Mouse (Mus musculus) CD4-positive, CD25-positive, alpha-beta regulatory T cell, adult 4 months (primary cell): Measurements from ENCODE around the gene Telo2. TPM values are rescaled to one million over a fixed set of nuclear protein-coding genes. Genes with fewer than 3 reads are reported as not detected.
"Not testable (repeated sequence)": the region's sequence is repeated elsewhere in the genome, so short reads cannot be mapped to it uniquely, and the experiment has no call there.

ENCODE experiments used
- ATAC-seq: one replicate; pipeline ENCODE4 v1.8.0; 2017
- polyA plus RNA-seq, 2 experiments: library from polyadenylated mRNA; unstranded; fragments of 100-300 nt; shearing (Covaris generic); gene quantifications; one replicate each; pipeline ENCODE4 v1.2.1; 2017

Telo2 gene
- 10 to 100 TPM; 24.4 to 36.8 TPM for polyA plus RNA-seq

DNA sequence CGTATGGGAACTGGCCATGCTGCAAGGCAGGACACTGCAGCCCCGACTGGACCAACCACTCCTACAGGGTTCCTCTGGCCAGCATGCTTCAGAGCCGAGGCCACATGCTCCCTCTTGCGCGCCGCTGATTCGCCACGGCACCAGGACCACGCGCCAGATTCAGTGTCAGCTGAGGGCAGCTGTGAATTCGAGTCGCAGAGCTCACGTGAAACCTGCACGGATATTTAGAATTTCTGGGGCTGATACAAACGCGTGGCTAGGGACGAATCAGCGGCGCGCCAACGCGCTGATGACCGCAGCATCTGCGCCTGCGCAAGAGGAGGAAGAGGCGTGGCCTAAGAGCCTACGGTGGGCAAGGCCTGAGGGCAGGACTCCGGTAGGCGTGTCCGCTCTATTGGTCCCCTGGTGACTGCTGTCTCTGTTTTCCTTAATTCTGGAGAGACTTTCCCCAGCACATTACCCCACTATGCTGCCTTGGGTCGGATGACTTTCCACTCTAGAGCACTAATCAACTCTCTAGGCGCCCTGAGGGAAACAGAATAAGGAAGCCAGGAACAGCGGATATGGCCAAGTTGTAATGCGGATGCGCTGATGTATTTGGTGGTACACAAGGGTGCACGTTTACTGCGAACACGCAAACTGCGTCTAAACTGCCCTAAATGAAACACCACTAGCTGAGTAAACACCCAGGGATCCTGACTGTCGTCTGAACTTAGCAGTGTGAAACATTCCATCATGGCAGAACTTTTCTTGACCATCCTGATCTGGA, at the start of gene Telo2:
Telo2 (minus strand) TSS at position 304 of the 769 bp plus-strand sequence.
- peak; percentile 87 for ATAC-seq

DNA sequence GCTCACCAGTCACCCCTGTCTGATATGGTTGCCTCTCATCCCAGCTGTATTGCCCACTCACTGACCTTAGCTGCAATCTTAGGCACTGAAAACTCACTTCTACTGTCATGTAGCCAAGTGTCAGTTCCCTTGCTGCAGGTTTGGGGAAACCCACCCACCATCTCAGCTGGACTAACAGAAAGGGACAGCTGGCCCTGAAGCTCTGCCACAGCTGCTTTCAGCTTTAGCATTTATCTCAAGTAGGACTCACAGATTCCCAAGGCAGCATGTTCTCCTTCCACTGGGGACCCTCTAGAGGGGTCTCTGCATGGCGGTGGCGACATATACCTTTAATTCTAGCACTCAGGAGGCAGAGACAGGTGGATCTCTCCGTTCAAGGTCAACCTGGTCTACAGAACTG, 49.0 kb upstream of the Telo2 start:
- no peak for ATAC-seq

- ATAC-seq: no peak
Observed at GRCm38 (mm10) chr17:25163387-25163786, 47.6 kb upstream of the Telo2 start.

- no peak for ATAC-seq
Observed at GRCm38 (mm10) chr17:25162161-25162560, 46.4 kb upstream of the Telo2 start, which contains the start of gene Ccdc154. Ccdc154 (plus strand) TSS chr17:25162461.

GRCm38 (mm10) chr17:25139960-25140359, 24.2 kb upstream of the Telo2 start:
- no peak for ATAC-seq

DNA sequence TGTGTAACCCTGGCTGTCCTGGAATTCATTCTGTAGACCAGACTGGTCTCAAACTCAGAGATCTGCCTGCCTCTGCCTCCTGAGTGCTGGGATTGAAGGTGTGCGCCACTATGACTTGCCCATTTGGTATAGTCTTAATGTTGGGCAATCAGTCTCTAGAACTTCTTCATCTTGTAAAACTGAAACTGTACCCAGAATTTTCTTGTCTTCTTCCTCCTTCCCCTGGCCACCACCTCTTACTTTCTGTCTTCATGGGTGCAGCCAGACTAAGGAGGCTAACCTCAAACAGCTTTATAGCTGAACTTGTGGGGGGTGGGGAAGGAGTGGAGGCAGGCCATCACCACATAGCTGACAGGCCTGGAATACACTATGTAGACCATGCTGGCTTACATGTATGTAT, 23.0 kb upstream of the Telo2 start:
- no peak for ATAC-seq

DNA sequence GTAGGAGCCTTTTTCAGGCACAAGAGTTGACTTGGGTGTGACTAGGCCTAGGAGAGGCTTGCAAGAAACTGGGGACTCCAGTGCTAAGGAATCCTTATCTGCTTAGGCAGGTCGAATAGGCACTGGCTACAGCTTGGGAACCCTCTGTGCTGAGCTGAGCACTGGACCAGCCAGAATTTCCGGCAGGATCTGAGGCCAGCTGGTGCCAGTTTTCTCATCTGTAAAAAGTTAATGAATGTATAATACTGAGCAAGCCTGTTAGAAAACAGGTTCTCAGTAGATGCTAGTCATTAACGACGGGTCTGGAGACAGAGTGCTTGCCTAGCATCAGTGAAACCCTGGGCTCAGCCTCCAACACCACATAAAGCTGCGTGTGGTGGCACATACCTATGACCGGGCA, 19.9 kb upstream of the Telo2 start:
- ATAC-seq: no peak

DNA sequence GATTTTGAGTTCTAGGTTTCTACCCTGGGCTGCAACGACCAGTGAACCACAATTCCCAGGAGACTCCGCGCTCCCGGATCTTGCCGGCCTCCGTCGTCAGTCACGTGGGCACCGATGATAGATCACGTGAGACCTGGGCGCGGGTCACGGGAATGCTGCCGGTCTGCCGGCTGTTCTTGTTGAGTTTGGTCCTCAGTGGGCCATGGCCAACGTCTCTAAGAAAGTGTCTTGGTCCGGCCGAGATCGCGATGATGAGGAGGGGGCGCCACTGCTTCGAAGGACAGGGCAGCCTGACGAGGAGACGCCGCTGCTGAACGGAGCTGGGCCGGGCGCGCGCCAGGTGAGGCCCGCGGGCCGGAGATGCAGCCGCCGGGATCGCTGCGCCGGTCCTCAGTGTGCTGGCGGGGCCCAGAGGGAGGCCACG, 17.5 kb upstream of the Telo2 start, which contains the start of gene Clcn7:
Clcn7 (plus strand) TSS at position 117 of the 424 bp plus-strand sequence.
- peak; percentile 96 for ATAC-seq

GRCm38 (mm10) chr17:25130060-25130459, 14.3 kb upstream of the Telo2 start:
- no peak for ATAC-seq

DNA sequence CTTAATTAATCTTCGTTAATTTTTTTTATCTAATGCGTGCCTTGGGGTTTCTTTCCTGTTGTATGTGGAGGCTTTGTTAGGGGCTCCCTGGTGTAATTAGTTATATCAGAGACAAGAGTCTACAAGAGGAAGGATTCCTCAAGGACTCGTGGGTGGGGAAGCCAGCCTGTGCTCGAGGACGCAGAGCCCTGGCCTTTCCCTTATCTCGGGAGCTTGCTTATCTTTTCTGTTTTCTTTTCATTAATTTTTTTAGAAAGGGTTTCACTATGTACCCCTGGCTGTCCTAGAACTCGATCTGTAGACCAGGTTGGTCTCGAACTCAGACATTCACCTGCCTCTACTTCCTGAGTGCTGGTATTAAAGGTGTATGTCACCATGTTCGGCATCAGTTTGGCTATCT, 11.9 kb upstream of the Telo2 start:
- no peak for ATAC-seq

DNA sequence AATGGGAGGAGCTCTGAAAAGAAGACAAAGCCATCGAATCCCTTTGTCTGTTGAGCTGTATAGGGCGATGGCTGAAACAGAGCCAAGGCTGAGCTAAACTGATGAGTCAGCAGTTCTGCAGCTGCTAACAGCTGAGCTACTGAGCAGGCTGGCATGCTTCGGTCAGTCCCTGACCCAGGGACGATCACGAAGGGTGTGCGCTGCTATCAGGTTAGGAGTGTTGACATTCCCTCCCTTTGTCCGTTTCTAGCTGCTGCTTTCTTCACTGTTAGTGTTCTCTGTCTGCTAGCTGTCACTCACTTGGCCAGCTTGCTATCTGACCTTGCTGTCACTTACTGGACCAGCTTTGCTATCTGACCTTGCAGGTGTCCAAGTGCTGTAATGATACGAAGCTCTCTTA, 11.3 kb upstream of the Telo2 start:
- no peak for ATAC-seq

DNA sequence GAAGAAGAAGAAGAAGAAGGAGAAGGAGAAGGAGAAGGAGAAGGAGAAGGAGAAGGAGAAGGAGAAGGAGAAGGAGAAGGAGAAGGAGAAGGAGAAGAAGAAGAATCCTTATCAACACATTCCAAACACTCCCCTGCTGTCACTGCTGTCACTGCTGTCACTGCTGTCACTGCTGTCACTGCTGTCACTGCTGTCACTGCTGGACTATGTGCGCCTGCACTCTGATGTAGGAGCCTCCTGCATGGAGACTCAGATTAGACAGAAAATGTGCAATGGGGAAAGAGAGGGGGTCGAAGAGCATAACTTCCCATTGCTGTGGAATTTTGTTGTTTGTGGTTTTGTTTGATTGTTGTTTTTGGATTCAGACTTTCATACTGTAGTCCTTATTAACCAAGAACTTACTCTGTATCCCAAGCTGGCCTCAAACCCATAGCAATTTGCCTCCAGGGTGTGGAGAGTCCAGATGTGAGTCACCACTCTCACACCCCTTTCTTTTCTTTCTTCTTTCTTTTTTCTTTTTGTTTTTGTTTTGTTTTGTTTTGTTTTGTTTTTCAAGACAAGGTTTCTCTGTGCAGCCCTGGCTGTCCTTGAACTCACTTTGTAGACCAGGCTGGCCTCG, 9.8 kb upstream of the Telo2 start:
- ATAC-seq: not testable (repeated sequence)

GRCm38 (mm10) chr17:25123979-25124378, 8.2 kb upstream of the Telo2 start:
- ATAC-seq: no peak

- ATAC-seq: no peak
Observed at GRCm38 (mm10) chr17:25120406-25120805, 4.6 kb upstream of the Telo2 start, which contains the start of gene Ptx4. Ptx4 (plus strand) TSS chr17:25120760.

- ATAC-seq: no peak
Observed at GRCm38 (mm10) chr17:25117263-25117662, 1.5 kb upstream of the Telo2 start.

GRCm38 (mm10) chr17:25114908-25115645, 690 bp downstream of the Telo2 start:
- peak; percentile 40 for ATAC-seq

DNA sequence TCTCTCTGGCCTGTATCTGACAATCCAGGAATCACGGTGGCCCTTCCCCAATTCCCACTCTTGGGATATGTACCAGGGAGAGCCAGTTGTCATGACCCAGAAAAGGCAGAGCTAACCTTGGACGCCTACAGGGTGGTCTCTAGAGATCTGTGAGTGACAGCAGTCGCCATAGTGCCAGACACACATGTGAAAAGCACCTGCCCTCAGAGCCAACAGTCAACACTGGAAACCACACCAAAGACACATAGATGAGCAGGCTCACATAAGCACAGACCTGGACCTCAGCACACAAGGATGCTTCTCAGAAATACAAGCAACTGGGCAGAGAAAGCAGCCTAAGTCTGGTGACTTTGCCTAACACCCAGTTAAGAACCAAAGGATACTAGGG, 3.4 kb downstream of the Telo2 start:
- no peak for ATAC-seq

DNA sequence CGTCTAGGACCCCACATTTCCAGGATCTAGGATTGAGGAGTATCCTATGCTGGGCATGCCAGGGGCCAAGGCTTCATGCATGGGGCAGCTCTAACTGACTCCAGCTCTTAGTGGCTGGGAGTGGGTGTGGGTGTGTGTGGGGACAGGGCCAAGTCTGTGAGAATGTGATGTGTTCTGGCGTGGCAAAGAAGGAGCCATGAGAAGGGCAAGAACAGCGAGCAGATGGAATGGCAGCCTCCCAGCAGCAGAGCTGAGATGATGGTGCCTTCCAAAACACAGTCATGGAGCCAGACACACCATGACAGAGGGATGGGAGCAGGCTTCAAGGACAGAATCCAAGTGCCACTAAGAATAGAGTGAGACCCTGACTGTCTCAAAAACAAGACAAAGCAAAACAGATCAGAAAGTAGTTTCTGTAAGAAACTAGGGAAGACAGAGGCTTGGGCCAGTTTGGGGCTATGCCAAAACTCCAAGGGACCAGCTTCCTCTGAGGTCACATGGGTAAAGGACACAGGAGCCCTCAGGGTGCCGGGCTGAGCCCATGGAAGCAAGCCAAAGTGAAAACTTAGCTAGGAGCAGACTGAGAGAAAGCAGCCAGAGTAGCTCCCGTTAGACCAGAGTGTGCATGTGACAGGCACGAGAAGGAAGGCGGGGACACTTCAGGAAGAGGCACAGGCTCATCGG, 3.9 kb downstream of the Telo2 start:
- no peak for ATAC-seq

- no peak for ATAC-seq
Observed at GRCm38 (mm10) chr17:25111220-25111619, 4.5 kb downstream of the Telo2 start.

- no peak for ATAC-seq
Observed at GRCm38 (mm10) chr17:25110590-25110989, 5.2 kb downstream of the Telo2 start.

DNA sequence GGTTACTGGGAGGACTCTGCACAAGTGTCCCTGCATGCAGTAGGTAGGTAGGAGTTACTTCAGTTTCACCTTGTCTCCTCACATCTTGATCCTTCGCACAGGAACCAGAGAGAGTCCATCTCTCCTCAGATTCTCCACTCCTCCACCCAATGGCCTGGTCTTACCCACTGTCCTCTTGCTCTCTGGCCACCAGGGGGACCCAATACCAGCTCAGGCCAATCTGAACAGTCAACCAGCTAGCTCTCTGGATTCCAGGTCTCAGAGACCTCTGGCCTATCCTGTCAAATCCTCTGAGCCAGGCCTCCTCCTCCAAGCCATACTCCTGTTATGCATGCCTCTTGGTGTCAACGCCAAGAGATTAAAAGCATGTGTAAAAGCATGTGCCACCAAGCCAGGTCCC, 6.2 kb downstream of the Telo2 start:
- ATAC-seq: no peak

- ATAC-seq: no peak
Observed at GRCm38 (mm10) chr17:25107786-25108185, 8.0 kb downstream of the Telo2 start.

- ATAC-seq: no peak
Observed at GRCm38 (mm10) chr17:25101338-25101737, 14.4 kb downstream of the Telo2 start.
